Mouse (Mus musculus) bone marrow, adult 2 months (tissue): ENCODE results near the gene C2cd5. TPM values are rescaled to one million over a fixed set of nuclear protein-coding genes. Genes with fewer than 3 reads are reported as not detected.

ENCODE experiments used
- H3K27ac ChIP-seq: fragments of 200-500 bp; 2 replicates; pipeline ENCODE4 v1.5.1; 2012; ENCODE audit warnings: low read depth, mild to moderate bottlenecking, control low read depth, inconsistent platforms, low read length; ENCODE audit not compliant: control insufficient read depth, poor library complexity, insufficient read depth
- H3K4me1 ChIP-seq: fragments of 200-500 bp; 2 replicates; pipeline ENCODE4 v1.6.1; 2011; ENCODE audit warnings: low read length; ENCODE audit not compliant: control insufficient read depth, insufficient read depth
- H3K4me3 ChIP-seq: fragments of 200-500 bp; replicated peaks from 2 replicates; pipeline ENCODE3; 2011; ENCODE audit warnings: mild to moderate bottlenecking, low read depth, low read length, control low read depth; ENCODE audit not compliant: control insufficient read depth
- CTCF ChIP-seq: fragments of 200-500 bp; IDR thresholded peaks from 2 replicates; pipeline ENCODE4 v1.5.1; 2011; ENCODE audit warnings: low read length, control low read depth; ENCODE audit not compliant: control insufficient read depth, insufficient read depth
- POLR2A ChIP-seq: fragments of 200-500 bp; IDR thresholded peaks from 2 replicates; pipeline ENCODE4 v1.6.1; 2011; ENCODE audit warnings: low read depth, mild to moderate bottlenecking, control low read depth, low read length, borderline replicate concordance; ENCODE audit not compliant: control insufficient read depth
- WGBS: fragments of 180-500 bp; shearing (Covaris S2); methylation state at CpG from one replicate; pipeline ENCODE4 v1.1.7; 2018; 5-methylcytosine and 5-hydroxymethylcytosine counted together
- polyA plus RNA-seq: library from polyadenylated mRNA; stranded (reverse); fragments of >200 nt; gene quantifications from 2 replicates; pipeline ENCODE4 v1.2.4, GENCODE M21; 2011; ENCODE audit warnings: low replicate concordance; ENCODE audit not compliant: missing spikeins, insufficient read depth, insufficient read length

C2cd5 gene
- polyA plus RNA-seq, 1 experiment = 26.5 TPM

GRCm38 (mm10) chr6:143140884-143141283, 40.9 kb upstream of the C2cd5 start:
- H3K4me3 ChIP-seq = no peak overlapping the region
- peaks cover 1% of the 10 kb centered on the region; the same call in 1 of the 2 replicates for H3K4me1 ChIP-seq
- no peak overlapping the region for H3K27ac ChIP-seq
- 90% methylated on average over 9 of the region's 9 CpGs for WGBS
- TF ChIP-seq CTCF (no peak), POLR2A (no peak)

- H3K4me1 ChIP-seq = peaks cover 2% of the 10 kb centered on the region; the same call in 1 of the 2 replicates
- no peak overlapping the region for H3K4me3 ChIP-seq
- 31% methylated on average over 2 of the region's 2 CpGs for WGBS
- H3K27ac ChIP-seq = no peak overlapping the region
- no peak for TF ChIP-seq CTCF
- no peak for TF ChIP-seq POLR2A
Observed at GRCm38 (mm10) chr6:143139417-143139816, 39.5 kb upstream of the C2cd5 start.

DNA sequence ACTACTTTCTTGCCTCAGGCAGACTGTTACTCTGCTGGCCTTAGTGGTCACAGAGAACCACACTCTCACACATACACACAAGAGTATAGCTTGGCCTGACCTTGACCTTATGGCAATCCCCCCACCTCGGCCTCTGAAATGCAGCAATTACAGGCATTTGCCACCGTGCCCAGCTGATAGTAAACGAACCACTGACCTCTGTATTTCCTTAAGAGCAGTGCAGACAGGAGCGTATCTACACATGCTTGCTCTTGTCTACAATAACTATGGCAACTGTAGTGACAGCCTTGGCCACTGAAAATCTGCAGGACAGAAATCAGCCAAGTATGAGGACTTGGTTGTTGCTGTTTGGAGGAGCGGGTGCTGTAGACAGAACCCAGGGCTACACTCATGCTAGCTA, 37.4 kb upstream of the C2cd5 start:
- Histone ChIP-seq H3K27ac (no peak overlapping the region), H3K4me1 (peaks cover 2% of the 10 kb centered on the region), H3K4me3 (no peak overlapping the region)
- WGBS = 82% methylated on average over 5 of the region's 5 CpGs
- TF ChIP-seq POLR2A = no peak
- no peak for TF ChIP-seq CTCF

GRCm38 (mm10) chr6:143136688-143137087, 36.7 kb upstream of the C2cd5 start:
- TF ChIP-seq POLR2A = no peak
- no peak for TF ChIP-seq CTCF
- H3K4me3 ChIP-seq = no peak overlapping the region
- H3K27ac ChIP-seq = no peak overlapping the region
- 97% methylated on average over 7 of the region's 7 CpGs for WGBS
- peaks cover 3% of the 10 kb centered on the region for H3K4me1 ChIP-seq

GRCm38 (mm10) chr6:143135097-143135496, 35.2 kb upstream of the C2cd5 start:
- TF ChIP-seq CTCF = no peak
- no peak for TF ChIP-seq POLR2A
- WGBS = 69% methylated on average over 13 of the region's 13 CpGs
- H3K27ac ChIP-seq = no peak overlapping the region
- H3K4me3 ChIP-seq = no peak overlapping the region
- H3K4me1 ChIP-seq = peaks cover 3% of the 10 kb centered on the region

GRCm38 (mm10) chr6:143133150-143133549, 33.2 kb upstream of the C2cd5 start:
- no peak overlapping the region for H3K4me3 ChIP-seq
- 85% methylated on average over 2 of the region's 2 CpGs for WGBS
- TF ChIP-seq CTCF (no peak), POLR2A (no peak)
- H3K27ac ChIP-seq = no peak overlapping the region
- H3K4me1 ChIP-seq = peaks cover 3% of the 10 kb centered on the region

- Histone ChIP-seq H3K4me1 (peaks cover 3% of the 10 kb centered on the region), H3K27ac (no peak overlapping the region), H3K4me3 (no peak overlapping the region)
- TF ChIP-seq POLR2A (no peak), CTCF (no peak)
- WGBS = 26% methylated on average over 6 of the region's 6 CpGs
Observed at GRCm38 (mm10) chr6:143131895-143132652, 32.1 kb upstream of the C2cd5 start.

DNA sequence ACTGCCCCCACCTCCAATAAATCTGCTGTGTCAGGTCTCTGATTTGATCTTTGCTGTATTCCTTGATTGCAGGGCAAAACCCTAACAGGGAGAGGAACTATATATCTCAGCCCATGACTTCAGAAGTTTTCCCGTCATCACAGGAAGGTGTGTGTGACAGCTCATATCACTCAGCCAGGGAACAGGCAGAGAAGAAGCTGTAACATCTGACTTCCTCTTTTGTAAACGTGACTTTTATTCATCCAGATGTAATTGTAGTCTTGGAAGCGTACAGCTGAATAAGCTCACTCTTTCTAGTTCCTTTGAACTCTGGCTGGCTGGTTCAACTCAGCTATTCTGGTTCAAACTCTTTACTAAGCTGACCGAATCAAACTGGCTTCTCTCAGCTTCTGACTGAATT, 30.5 kb upstream of the C2cd5 start:
- TF ChIP-seq CTCF = no peak
- no peak for TF ChIP-seq POLR2A
- Histone ChIP-seq H3K4me1 (peaks cover 2% of the 10 kb centered on the region), H3K27ac (no peak overlapping the region), H3K4me3 (no peak overlapping the region)
- 35% methylated on average over 4 of the region's 4 CpGs for WGBS
